Mouse (Mus musculus) thymus, postnatal 14 days (tissue): Measurements from ENCODE around the gene Fbln5.

Experiments used
- DNase-seq: peaks from one replicate; pipeline ENCODE4 v3.0.0; 2021

Gene Fbln5

DNA sequence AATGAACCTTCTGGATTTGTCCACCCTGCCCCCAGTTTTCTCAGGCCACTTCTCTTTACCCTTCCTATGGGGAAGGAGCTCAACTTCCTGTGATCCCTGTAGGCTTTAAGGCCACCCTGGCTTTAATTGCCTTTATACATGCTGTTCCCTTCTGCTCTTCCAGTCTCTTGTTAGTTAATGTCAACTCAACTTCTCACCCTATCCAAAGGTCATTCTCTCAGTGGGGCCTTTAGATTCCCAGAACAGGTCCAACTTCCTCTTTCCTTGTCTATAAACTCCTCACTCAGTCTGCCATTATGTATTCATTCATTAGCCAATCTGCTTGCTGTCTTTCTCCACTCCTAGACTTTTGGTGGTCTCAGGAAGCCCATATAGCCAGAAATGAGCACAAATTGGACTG, 60.2 kb downstream of the Fbln5 start:
- DNase-seq, result no peak

GRCm38 (mm10) chr12:101742375-101742774, 76.5 kb downstream of the Fbln5 start:
- no peak for DNase-seq

- DNase-seq, result no peak
Observed at GRCm38 (mm10) chr12:101740486-101740885, 78.4 kb downstream of the Fbln5 start.

GRCm38 (mm10) chr12:101740045-101740444, 78.8 kb downstream of the Fbln5 start:
- DNase-seq, result no peak

- DNase-seq, result peak; percentile 18
Observed at GRCm38 (mm10) chr12:101718755-101719150, 100.1 kb downstream of the Fbln5 start.

DNA sequence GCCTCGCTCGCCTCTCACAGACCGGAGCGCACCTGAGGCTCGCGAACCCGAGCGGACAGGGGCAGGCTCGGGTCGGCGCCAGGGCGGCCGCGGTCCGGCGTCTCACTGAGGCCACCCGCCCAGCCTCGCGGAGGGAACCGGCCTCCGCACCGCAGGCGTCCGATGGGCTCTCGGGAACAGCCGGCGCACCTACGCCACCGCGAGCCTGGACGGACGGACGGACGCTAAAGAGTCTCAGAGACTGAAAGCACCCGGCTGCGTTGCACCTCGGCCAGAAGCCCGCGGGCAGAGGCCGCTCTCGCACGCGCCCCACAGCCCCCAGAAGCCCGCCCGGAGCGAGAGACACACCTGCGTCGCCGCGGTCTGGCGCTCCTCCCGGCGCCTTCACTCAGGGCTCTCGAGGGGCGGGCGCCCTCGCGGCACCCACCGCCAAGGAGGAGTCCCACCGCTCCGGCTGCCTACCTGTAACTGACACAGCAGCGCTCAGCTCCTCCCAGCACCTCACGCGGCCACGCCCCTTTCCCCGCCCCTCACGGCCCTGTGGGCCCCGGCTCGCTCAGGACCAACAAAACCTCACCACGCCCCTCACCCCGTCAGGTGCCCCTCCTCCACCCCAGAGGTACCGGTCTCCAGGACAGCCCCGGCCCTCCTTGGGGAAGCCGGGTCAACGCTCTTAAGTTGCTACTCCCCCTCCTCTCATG, 100.7 kb downstream of the Fbln5 start, which contains the start of gene Tc2n:
Gene Tc2n, minus strand, starts transcription at position 470 of the 701 bp plus-strand sequence.
- DNase-seq, result peak; percentile 76

DNA sequence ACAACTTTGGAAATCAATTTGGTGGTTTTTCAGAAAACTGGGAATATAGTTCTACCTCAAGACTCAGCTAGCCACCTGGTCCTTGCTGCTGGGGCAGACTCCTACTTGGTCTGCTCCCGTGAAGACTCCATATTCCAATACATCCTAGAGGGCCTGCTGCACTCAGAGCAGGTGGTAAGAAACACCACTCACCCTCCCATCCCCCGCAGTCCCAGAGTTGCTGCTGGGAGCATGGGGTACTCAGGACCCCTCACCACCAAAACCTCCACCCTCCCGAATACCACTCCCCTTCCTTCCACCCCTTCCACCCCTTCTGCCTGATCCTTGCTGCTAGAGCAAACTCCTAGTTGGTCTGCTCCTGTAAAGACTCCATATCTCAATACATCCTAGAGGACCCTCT, 119.7 kb downstream of the Fbln5 start:
- DNase-seq, result no peak
